Mouse (Mus musculus): ENCODE measurements at regions not wholly inside any gene's neighbourhood (a gene's known extent, or its start where the extent isn't known, plus 50 kb on each side); places are given as distances from the start of the nearest gene placed in this dataset.
A peak's percentile ranks its signal among the peaks of the same experiment; 100 is the strongest.

DNA sequence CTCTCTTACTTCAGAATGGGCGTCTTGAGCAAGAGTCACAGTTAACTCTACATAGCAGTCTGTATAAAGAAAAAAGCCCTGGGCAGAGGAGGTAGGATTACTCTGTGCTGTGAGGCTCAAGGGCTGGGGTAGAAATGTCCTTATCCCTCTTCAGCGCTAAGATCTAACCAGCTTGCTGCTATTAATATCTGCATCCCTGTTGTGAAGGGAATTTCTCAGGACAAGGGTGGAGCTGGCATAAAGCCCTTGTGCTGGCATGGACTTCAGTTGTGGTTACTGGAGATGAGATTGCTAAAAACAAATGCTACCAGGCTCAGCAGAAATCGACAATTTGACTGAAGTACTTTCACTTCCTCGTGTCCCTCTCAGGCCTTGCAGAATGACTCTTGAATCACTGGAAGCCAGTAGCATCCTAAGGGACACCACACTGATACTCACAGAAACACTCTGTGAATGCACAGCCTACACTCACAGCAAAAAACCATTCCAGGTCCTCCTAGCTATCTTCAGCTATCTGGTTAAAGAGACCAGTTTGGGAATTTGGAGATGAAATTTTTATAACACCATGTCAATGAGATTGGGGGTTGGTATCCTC lies 185.1 kb upstream of the B3gat1 start:
- Histone ChIP-seq H3K9me3 (replicated peaks; ENCODE audit: low read length) (no peaks in the 10 kb centered on the region), H3K4me2 (ENCODE audit: insufficient read depth, low read depth, poor library complexity, severe bottlenecking) (peak overlapping the region; percentile 37), H3K79me2 (replicated peaks; ENCODE audit: control insufficient read depth, extremely low read depth, insufficient read depth, poor library complexity, severe bottlenecking) (no peaks in the 10 kb centered on the region), H3K27me3 (replicated peaks) (no peaks in the 10 kb centered on the region), H3K4me3 (replicated peaks in 1 of 3; ENCODE audit: low read depth in 2 of 3, low read length in 2 of 3, poor library complexity in 1 of 3) (no peak overlapping the region), H3K36me3 (replicated peaks in 1 of 2; ENCODE audit: control insufficient read depth in 1 of 2, insufficient read depth in 1 of 2, low read length in 1 of 2) (no peaks in the 10 kb centered on the region), H3K27ac (ENCODE audit: insufficient read depth, low read depth) (no peak overlapping the region), H3K9ac (ENCODE audit: insufficient read depth, low read depth) (no peak overlapping the region), H3K4me1 (ENCODE audit: control insufficient read depth in 1 of 2, insufficient read depth in 2 of 2) (peaks cover 0 to 39% of the 10 kb centered on the region in 2 experiments; a peak in 3 of 4 replicates)
- dilution Hi-C loops (cut with MboI; ENCODE audit: extremely low pct_ligation_motif_present, extremely low pct_unique_long_range_greater_than_20kb, low sequenced_read_pairs): no loop called here
- in situ Hi-C loops (cut with MboI; ENCODE audit: low pct_ligation_motif_present, low pct_unique_long_range_greater_than_20kb, low sequenced_read_pairs): no loop called here
- TF ChIP-seq ELF1 (IDR thresholded peaks at IDR 0.05; ENCODE audit: low read depth, low read length) (no peak), IRF4 (IDR thresholded peaks at IDR 0.05; ENCODE audit: low read depth, low read length) (peak; percentile 85), PAX5 (IDR thresholded peaks at IDR 0.05; ENCODE audit: low read length) (no peak), CHD2 (IDR thresholded peaks at IDR 0.05; ENCODE audit: low read length) (no peak), USF2 (conservative IDR thresholded peaks at IDR 0.05; ENCODE audit: low read depth, low read length) (no peak), ZMIZ1 (IDR thresholded peaks at IDR 0.05; ENCODE audit: low read depth, low read length) (no peak), EP300 (IDR thresholded peaks at IDR 0.05; ENCODE audit: low read length) (peak; percentile 81), SMC3 (IDR thresholded peaks at IDR 0.05; ENCODE audit: low read depth, low read length) (no peak)
- DNase-seq (ENCODE audit: extremely low read depth): peak; percentile 64

DNA sequence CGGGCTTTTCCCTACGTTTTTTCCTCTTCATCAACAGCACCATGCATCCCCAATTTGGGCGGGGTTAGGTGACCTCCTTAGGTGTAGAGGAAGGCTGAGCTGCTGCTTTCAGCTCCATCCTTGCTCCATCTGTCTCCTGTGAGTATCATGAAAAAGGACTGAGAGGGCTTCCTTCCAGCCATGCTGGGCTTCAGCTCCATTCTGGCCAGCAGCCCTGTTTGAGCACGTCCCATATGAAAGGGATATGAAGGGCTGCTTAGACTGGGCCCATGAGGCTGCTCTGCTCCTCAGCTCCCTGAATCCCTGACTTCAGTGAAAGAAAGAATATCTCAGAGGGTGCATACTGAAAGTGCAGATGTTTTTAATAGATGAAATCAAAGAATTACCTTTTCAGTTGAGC lies 184.4 kb upstream of the B3gat1 start:
- Histone ChIP-seq H3K4me2 (ENCODE audit: insufficient read depth, low read depth, poor library complexity, severe bottlenecking) (no peak overlapping the region), H3K27me3 (replicated peaks) (no peaks in the 10 kb centered on the region), H3K79me2 (replicated peaks; ENCODE audit: control insufficient read depth, extremely low read depth, insufficient read depth, poor library complexity, severe bottlenecking) (no peaks in the 10 kb centered on the region), H3K9ac (ENCODE audit: insufficient read depth, low read depth) (no peak overlapping the region), H3K4me1 (ENCODE audit: control insufficient read depth in 1 of 2, insufficient read depth in 2 of 2) (peaks cover 0 to 33% of the 10 kb centered on the region in 2 experiments; a peak in 3 of 4 replicates), H3K36me3 (replicated peaks in 1 of 2; ENCODE audit: control insufficient read depth in 1 of 2, insufficient read depth in 1 of 2, low read length in 1 of 2) (no peaks in the 10 kb centered on the region), H3K4me3 (replicated peaks in 1 of 3; ENCODE audit: low read depth in 2 of 3, low read length in 2 of 3, poor library complexity in 1 of 3) (no peak overlapping the region), H3K9me3 (replicated peaks; ENCODE audit: low read length) (no peaks in the 10 kb centered on the region), H3K27ac (ENCODE audit: insufficient read depth, low read depth) (no peak overlapping the region)
- dilution Hi-C loops (cut with MboI; ENCODE audit: extremely low pct_ligation_motif_present, extremely low pct_unique_long_range_greater_than_20kb, low sequenced_read_pairs): no loop called here
- in situ Hi-C loops (cut with MboI; ENCODE audit: low pct_ligation_motif_present, low pct_unique_long_range_greater_than_20kb, low sequenced_read_pairs): no loop called here
- DNase-seq (ENCODE audit: extremely low read depth): no peak
- TF ChIP-seq RCOR1 (conservative IDR thresholded peaks at IDR 0.05; ENCODE audit: low read depth, low read length) (no peak), BHLHE40 (IDR thresholded peaks at IDR 0.05; ENCODE audit: low read depth, low read length) (no peak), HCFC1 (IDR thresholded peaks at IDR 0.05; ENCODE audit: low read depth, low read length) (no peak), SMC3 (IDR thresholded peaks at IDR 0.05; ENCODE audit: low read depth, low read length) (no peak), USF1 (IDR thresholded peaks at IDR 0.05; ENCODE audit: low read depth, low read length) (no peak), TBP (conservative IDR thresholded peaks at IDR 0.05; ENCODE audit: low read depth, low read length) (no peak), TCF12 (IDR thresholded peaks at IDR 0.05; ENCODE audit: low read depth, low read length) (no peak), JUN (IDR thresholded peaks at IDR 0.05; ENCODE audit: insufficient read depth, low read depth, low read length) (no peak), ZMIZ1 (IDR thresholded peaks at IDR 0.05; ENCODE audit: low read depth, low read length) (no peak), PAX5 (IDR thresholded peaks at IDR 0.05; ENCODE audit: low read length) (no peak), MXI1 (IDR thresholded peaks at IDR 0.05; ENCODE audit: low read depth, low read length) (no peak), RAD21 (IDR thresholded peaks at IDR 0.05; ENCODE audit: low read depth, low read length) (no peak)
